Mouse (Mus musculus) brain, embryonic 14.5 days (tissue): ENCODE results near the gene Hist1h4h. TPM values are rescaled to one million over a fixed set of nuclear protein-coding genes. Genes with fewer than 3 reads are reported as not detected.

Source experiments
- DNase-seq: peaks from one replicate; pipeline ENCODE4 v3.0.0-alpha.2; 2011; ENCODE audit warnings: low read depth
- CTCF ChIP-seq: fragments of 200-500 bp; IDR thresholded peaks from 2 replicates; pipeline ENCODE4 v1.5.1; 2012; ENCODE audit warnings: inconsistent platforms, mild to moderate bottlenecking, moderate library complexity, borderline replicate concordance; ENCODE audit not compliant: insufficient read depth, insufficient read length; ENCODE audit errors: extremely low read depth
- POLR2A ChIP-seq: fragments of 200-500 bp; IDR thresholded peaks from 2 replicates; pipeline ENCODE4 v1.6.1; 2012; ENCODE audit warnings: mild to moderate bottlenecking, inconsistent platforms, borderline replicate concordance; ENCODE audit not compliant: poor library complexity, insufficient read depth, insufficient read length, severe bottlenecking; ENCODE audit errors: extremely low read depth
- polyA plus RNA-seq: library from polyadenylated mRNA; depleted of rRNA; stranded (reverse); fragments of >200 nt; gene quantifications from 2 replicates; pipeline ENCODE4 v1.2.3, GENCODE M21; 2012

The Hist1h4h gene
- polyA plus RNA-seq, 1 experiment = 31.7 TPM

DNA sequence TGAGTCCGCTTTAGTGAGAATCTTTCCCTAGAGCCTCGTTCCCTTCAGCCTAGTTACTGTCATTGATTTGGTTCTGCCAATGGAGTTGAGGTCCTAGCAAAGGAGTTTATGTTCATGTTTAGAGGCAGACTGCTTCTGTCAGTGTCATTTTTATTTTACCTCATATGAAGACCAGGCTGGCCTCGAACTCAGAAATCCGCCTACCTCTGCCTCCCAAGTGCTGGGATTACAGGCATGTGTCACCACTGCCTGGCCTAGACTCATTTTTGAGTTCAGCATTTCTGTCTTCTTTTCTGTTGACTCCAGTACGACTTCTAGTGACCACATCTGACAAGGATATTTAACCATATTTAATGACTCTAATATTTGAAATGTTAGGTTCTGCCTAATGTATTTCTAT, 15.6 kb upstream of the Hist1h4h start:
- DNase-seq = no peak
- TF ChIP-seq CTCF (no peak), POLR2A (no peak)

DNA sequence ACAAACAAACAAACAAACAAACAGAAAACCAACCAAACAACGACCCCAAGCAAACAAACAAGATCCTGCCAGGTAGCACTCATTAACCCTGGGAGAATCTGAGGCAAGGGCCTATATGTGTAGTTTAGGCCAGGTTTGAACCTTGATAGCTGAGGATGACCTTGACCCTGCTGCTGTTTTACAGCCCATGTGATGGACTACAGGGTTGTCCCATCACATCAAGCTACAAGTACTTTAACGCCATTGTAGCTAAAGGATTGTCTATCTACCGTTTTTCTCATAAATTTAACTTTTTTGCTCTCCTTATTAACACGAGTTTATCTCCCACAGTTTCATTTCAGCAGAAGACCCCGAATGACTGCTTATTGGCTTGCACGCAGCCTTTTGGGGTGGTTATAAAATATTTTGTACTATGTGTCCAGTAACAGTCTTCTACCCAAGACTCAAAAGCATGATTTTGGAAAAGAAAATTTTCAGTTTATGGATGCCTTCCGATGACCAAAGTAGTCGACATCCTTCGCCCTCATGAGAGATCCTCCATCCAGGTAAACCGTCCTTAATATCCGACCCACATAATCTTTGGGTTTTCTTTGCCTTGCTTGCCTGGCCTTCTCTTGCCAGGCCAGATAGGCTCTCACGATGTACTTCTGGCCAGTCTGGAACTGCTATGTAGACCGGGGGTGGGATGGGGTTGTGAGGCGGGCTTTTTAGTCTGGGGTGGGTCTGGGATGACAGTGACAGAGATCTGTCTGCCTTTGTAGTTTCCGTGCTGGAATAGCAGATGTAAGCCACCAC, 14.8 kb upstream of the Hist1h4h start:
- DNase-seq = no peak
- no peak for TF ChIP-seq CTCF
- TF ChIP-seq POLR2A = no peak

DNA sequence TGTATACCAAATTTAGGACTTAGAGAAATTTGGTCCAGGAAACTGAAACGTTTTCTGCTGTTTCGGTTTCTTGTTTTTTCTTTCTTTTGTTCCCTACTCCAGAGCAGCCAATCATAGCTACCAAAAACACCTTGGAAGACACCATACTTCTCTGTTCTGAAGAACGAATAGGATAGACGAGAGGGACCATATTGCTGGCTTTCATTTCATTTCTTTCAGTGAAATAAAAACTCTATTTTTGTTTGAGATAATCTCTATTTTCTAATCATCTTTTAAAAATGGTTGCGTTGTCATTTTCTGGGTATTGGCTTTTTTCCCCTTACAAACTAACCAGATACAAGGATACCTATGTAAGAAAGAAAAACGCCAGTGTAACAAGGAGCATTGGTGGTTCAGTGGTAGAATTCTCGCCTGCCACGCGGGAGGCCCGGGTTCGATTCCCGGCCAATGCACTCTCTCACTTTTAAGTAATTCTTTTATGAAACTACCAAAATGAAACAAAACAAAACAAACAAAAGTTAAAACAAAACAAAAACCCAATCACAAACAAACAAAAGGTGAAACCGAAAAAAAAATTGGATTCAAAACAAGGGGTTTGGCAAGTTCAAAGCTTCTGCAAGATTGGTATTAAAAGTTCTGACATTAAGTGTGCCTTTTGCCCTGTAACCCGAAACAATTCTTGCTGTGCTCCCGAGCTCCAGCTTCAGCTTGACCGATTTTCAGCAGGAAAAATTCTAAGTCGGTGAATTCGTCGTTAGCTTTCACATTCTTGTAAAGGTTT, 13.8 kb upstream of the Hist1h4h start:
- TF ChIP-seq CTCF (no peak), POLR2A (no peak)
- DNase-seq = peak; percentile 89

DNA sequence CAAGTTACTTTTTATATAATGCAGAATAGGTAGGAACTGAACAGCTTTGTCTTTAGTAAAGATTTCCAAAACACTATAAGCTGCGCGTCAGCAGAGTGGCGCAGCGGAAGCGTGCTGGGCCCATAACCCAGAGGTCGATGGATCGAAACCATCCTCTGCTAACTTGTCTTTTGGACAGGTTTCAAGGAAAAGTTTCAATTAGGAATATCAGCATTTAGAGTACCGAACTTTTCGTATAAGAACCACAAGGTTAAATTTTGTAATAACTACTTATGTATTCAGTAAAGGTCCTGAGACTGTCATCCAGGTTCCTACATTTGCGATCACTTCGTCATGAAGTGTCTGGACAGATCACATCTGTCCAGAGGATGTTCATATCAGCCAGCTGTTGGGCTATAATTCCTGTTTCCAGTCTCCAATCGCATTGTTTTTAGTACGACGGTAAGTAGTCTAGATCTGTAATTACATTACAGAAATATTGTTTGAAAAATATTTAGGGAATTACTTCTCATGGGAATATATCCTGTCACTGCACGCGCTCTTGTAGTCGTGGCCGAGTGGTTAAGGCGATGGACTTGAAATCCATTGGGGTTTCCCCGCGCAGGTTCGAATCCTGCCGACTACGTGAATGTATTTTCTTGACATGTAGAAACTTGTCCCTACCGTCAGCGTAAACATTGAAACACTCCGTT, 13.1 kb upstream of the Hist1h4h start:
- no peak for TF ChIP-seq POLR2A
- DNase-seq = peak; percentile 92

DNA sequence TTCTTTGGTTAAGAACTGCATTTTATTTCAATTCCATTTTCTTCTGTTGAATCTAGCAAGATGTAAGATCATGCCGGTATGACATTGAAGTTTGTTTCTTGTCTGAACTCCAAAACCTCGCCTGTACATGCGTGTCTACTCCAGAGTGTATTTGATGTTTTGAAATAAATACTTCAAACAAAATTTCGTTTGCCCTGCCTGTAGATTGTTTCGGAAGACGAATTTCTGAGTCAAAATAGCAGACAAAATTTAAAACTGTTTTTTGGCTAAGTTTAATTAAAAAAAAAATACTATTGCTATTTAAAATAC, 12.6 kb upstream of the Hist1h4h start:
- TF ChIP-seq POLR2A = no peak
- TF ChIP-seq CTCF = no peak
- no peak for DNase-seq

DNA sequence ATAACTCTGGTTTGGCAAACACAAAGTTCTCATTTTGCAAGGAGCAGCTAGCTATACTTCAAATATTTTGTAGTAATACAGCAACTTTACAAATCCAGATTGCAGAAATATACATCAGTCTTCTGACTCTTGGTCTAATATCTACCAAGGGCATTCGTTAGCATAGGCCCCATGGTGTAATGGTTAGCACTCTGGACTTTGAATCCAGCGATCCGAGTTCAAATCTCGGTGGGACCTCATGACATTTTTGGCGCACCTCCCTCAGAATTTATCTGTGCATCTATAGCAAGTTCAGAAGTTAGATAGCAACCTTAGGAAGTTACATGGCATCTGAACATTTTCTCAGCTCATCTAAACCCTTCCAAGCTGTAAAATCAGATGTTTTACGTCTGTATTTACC, 12.0 kb upstream of the Hist1h4h start:
- peak; percentile 83 for DNase-seq
- no peak for TF ChIP-seq CTCF
- TF ChIP-seq POLR2A = no peak

DNA sequence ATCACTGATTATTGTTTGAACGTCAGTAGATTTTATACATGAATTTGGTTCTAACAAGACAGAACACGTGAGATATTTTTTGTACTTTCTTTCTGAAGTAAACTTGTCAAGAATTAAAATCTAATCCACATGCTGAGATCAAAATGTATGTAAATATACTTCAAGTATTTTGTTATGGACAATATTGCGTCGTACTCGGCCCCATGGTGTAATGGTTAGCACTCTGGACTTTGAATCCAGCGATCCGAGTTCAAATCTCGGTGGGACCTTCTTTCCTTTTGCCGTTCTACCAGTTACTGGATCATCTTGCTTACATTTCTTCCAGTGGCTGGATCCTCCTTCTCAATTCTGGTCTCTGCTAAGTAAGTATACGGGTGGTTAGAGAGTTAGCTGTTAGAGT, 11.4 kb upstream of the Hist1h4h start:
- DNase-seq = peak; percentile 77
- no peak for TF ChIP-seq CTCF
- no peak for TF ChIP-seq POLR2A

DNA sequence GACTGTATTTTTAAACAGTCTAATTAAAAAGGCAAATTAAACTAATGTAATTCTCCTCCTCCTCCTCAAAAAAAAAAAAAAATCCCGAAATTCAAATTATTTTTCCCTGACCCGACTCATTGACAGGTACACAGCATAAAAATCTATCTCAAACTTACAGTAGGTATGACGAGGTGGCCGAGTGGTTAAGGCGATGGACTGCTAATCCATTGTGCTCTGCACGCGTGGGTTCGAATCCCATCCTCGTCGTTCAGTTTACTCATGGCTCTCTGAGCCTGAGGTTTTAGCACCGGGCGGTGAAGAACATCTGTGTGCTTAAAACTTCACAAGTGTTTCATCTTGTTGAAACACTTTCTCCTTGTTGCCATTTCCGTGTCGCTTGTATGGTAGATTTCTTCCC, 9.1 kb upstream of the Hist1h4h start:
- TF ChIP-seq CTCF (no peak), POLR2A (no peak)

DNA sequence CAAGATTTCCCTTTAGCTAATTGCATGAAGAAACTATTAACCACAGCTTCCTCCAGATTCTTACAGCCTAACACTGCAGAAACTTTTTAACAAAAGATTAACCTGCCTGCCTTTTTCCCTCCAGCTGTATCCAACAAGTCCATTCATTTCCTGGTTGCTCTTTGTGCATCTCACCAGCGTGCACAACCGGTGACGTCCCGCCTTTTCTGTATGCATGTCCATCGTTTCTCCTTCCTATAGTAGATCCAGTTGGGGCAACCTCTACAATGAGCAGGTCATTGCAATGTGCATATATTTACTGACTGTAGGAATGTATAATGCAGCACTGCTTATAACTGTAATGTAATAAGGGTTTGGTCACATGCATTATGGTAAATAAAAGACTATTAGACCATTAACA, 6.9 kb upstream of the Hist1h4h start:
- no peak for DNase-seq
- TF ChIP-seq POLR2A (no peak), CTCF (no peak)

More for the DNA sequence above, 9.1 kb upstream of the Hist1h4h start:
- peak; percentile 73 for DNase-seq

DNA sequence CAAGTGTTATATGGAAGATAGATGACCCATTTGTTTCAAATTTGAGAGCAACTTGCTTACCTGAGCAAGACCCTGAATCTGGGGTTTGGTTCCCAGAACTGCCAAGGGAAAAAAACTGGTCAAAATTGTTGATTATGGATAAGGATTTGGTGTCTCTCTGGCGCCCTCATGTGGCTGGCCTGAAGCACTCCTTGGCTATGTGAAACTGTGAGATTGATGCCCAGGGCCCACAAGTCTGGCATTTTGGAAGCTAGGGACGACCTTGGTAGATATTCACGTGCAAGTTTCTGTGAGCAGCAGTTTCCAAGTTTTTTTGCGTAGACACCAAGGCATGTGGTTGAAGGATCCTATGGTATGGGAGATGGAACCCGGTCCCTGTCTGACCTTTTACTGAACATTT, 6.2 kb upstream of the Hist1h4h start:
- DNase-seq = peak; percentile 94

DNA sequence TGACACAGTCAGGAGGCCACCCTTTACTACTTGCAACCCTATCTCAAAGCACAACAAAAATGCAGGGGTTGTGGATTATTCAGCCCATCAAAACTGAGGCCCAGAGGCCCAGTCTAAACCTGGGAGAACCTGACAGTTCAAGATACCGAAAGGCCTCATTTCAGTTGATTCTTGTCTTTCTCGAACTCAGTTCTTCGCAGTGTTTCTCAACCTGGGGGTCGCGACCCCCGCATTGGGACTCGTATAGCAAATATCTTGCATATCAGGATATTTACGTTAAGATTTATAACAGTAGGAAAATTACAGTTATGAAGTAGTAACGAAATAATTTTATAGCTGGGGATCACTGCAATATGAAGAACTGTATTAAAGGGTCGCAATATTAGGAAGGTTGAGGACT, 4.9 kb upstream of the Hist1h4h start:
- TF ChIP-seq CTCF (no peak), POLR2A (no peak)
- no peak for DNase-seq

More for the DNA sequence above, 6.2 kb upstream of the Hist1h4h start:
- TF ChIP-seq POLR2A (no peak), CTCF (peak; percentile 84; the same call in 1 of the 2 replicates)
